Comparison of ENCODE assay signal across 8 mouse cellular contexts in genomic region chr2:6167843-6168558, GRCm38 (mm10). TPM values are rescaled to one million over a fixed set of nuclear protein-coding genes. Genes with fewer than 3 reads are reported as not detected.
DNase-seq lines count a peak whose midpoint lies in the region; ATAC-seq and TF ChIP-seq lines count a peak whose summit lies in the region.
"Had no signal": no experiment of that assay in that cellular context is flagged by ENCODE, and none has a peak within 500 bp of the region (broad histone marks: within the 10 kb centered on the region; RNA-seq: fewer than 3 reads in every experiment).

No protein-coding gene starts in this region.

- no peaks in the 10 kb centered on the region for H3K9me3 ChIP-seq in forebrain, embryonic 15.5 days

- no peaks in the 10 kb centered on the region for H3K36me3 ChIP-seq in forebrain, embryonic 15.5 days

- no peak overlapping the region for H3K4me3 ChIP-seq in forebrain, embryonic 15.5 days

- 33% methylated on average over 5 of the region's 5 CpGs for WGBS in forebrain, embryonic 15.5 days

- in situ Hi-C loops in Patski (cut with MboI; ENCODE audit: low pct_unique_long_range_greater_than_20kb), result loop anchor here (5.0 kb wide), 1 partner anchor 171 kb away; no protein-coding TSS in a partner anchor

- no peaks in the 10 kb centered on the region for H3K27me3 ChIP-seq in Patski
- no peaks in the 10 kb centered on the region for H3K27me3 ChIP-seq in forebrain, embryonic 15.5 days

- no peak overlapping the region for H3K9ac ChIP-seq in forebrain, embryonic 15.5 days (replicated peaks)

- H3K4me1 ChIP-seq in forebrain, embryonic 15.5 days, result no peaks in the 10 kb centered on the region

- DNase-seq in Patski (ENCODE audit: low read depth, low spot score), result no peak
- peak; percentile 67 for DNase-seq in cerebellum, adult 11 months
- DNase-seq in hindlimb bud, embryonic 11.5 days (ENCODE audit: extremely low spot score, low read depth, low spot score), result peak; percentile 73
- peak; percentile 47 to 59 for DNase-seq in layer of hippocampus, postnatal 36 days
- DNase-seq in right cerebral cortex, postnatal 4 days, result peak; percentile 82

- POLR2A ChIA-PET in Patski (lab: Charles Lee), result interaction anchor here (0.7 kb wide), 1 partner anchor 39 kb away, joined by 3 read pairs; no protein-coding TSS in a partner anchor

- no peak overlapping the region for H3K4me2 ChIP-seq in forebrain, embryonic 15.5 days (replicated peaks)

- CTCF ChIA-PET in Patski (lab: Charles Lee), result interaction anchor here (0.6 to 4.1 kb wide), 13 partner anchors 24 to 179 kb away, joined by 3 to 17 read pairs (median 4); no protein-coding TSS in a partner anchor

- ATAC-seq in Patski, result peak; percentile 66
- peak; percentile 43 for ATAC-seq in forebrain, embryonic 15.5 days (replicated peaks)
- peak; percentile 74 for ATAC-seq in megakaryocyte-erythroid progenitor cell, adult 5-6 weeks (replicated peaks; ENCODE audit: low FRiP score, low TSS enrichment, poor library complexity, severe bottlenecking)

- H3K27ac ChIP-seq in forebrain, embryonic 15.5 days (replicated peaks), result no peak overlapping the region
- H3K27ac ChIP-seq: macrophage had no signal

- peak; percentile 85 for TF ChIP-seq CTCF in Patski (IDR thresholded peaks at IDR 0.05)

RNA-seq across cellular contexts. Expression of gene Proser2, which starts 38.0 kb away (rescaled TPM):
- 45.6 TPM for polyA plus RNA-seq in Patski (2021)
- polyA plus RNA-seq in forebrain, embryonic 15.5 days (2015; fragmentation: Nextera tagmentation; extraction: Ambion mirVana), result 3.3 and 3.6 TPM in 2 replicates
- 1 to 10 TPM; 2.2 to 2.3 TPM for total RNA-seq in layer of hippocampus, postnatal 36 days (2021)
- not detected in 2 replicates for total RNA-seq in megakaryocyte-erythroid progenitor cell, adult 5-6 weeks (2014; fragmentation: Nextera tagmentation)
- total RNA-seq in megakaryocyte-erythroid progenitor cell, adult 5-6 weeks (2017), result not detected in 2 replicates
- polyA plus RNA-seq: macrophage had no signal

RNA-seq across cellular contexts. Expression of gene Echdc3, which starts 44.8 kb away (rescaled TPM):
- polyA plus RNA-seq in Patski (2021), result 22.2 TPM
- 0.65 and 1.1 TPM in 2 replicates for polyA plus RNA-seq in forebrain, embryonic 15.5 days (2015; fragmentation: Nextera tagmentation; extraction: Ambion mirVana)
- under 1 TPM; 0.62 to 0.78 TPM for total RNA-seq in layer of hippocampus, postnatal 36 days (2021)
- total RNA-seq in megakaryocyte-erythroid progenitor cell, adult 5-6 weeks (2014; fragmentation: Nextera tagmentation), result 1.9 TPM in 1 of 2 replicates, not detected in the other
- total RNA-seq in megakaryocyte-erythroid progenitor cell, adult 5-6 weeks (2017), result 0.15 TPM in 1 of 2 replicates, not detected in the other
